Mouse (Mus musculus): ENCODE data around the gene Hnrnpu.

- no peak for TF ChIP-seq TAL1 (IDR thresholded peaks at IDR 0.05; ENCODE audit: low read length)
- TF ChIP-seq GATA1 (IDR thresholded peaks at IDR 0.05; ENCODE audit: low read length): no peak
Observed at GRCm38 (mm10) chr1:178318389-178319184, 19.0 kb downstream of the Hnrnpu start, which contains the start of gene Cox20.
